Mouse (Mus musculus) bone marrow macrophage, adult 2 months (primary cell): ENCODE measurements at regions not wholly inside any gene's neighbourhood (a gene's known extent, or its start where the extent isn't known, plus 50 kb on each side); places are given as distances from the start of the nearest gene placed in this dataset.
"Not testable (repeated sequence)": the region's sequence is repeated elsewhere in the genome, so short reads cannot be mapped to it uniquely, and the experiment has no call there.

Source experiments
- CTCF ChIP-seq: IDR thresholded peaks from 2 replicates; pipeline ENCODE4 v1.5.1; 2012; ENCODE audit warnings: low read depth, mild to moderate bottlenecking, low read length, moderate library complexity
- POLR2A ChIP-seq: IDR thresholded peaks from 2 replicates; pipeline ENCODE4 v1.6.1; 2012; ENCODE audit warnings: mild to moderate bottlenecking, low read depth, low read length, borderline replicate concordance

DNA sequence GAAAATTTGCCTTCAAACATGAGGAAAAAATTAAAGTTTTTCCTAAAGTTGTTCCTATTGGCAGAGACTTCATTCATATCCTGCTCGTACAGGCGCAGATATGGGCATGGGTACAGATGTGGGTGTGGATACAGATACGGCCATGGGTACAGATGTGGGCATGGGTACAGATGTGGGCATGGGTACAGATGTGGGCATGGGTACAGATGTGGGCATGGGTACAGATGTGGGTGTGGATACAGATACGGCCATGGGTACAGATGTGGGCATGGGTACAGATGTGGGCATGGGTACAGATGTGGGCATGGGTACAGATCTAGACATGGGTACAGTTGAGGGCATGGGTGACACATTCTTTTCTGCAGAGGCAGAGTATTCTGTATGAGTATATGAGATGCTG lies 87.8 kb upstream of the Lnx1 start:
- not testable (repeated sequence) for TF ChIP-seq CTCF, POLR2A
